Mouse (Mus musculus) testis, adult 2 months (tissue): ENCODE measurements at regions not wholly inside any gene's neighbourhood (a gene's known extent, or its start where the extent isn't known, plus 50 kb on each side); places are given as distances from the start of the nearest gene placed in this dataset.

Source experiments
- CTCF ChIP-seq: fragments of 200-500 bp; IDR thresholded peaks from 2 replicates; pipeline ENCODE4 v1.5.1; 2012; ENCODE audit warnings: low read depth, mild to moderate bottlenecking, inconsistent platforms, low read length, moderate library complexity; ENCODE audit not compliant: control insufficient read depth, insufficient read depth, insufficient replicate concordance
- POLR2A ChIP-seq: fragments of 200-500 bp; IDR thresholded peaks from 2 replicates; pipeline ENCODE4 v1.6.1; 2012; ENCODE audit warnings: low read depth, mild to moderate bottlenecking, inconsistent platforms, low read length, moderate library complexity; ENCODE audit not compliant: control insufficient read depth

DNA sequence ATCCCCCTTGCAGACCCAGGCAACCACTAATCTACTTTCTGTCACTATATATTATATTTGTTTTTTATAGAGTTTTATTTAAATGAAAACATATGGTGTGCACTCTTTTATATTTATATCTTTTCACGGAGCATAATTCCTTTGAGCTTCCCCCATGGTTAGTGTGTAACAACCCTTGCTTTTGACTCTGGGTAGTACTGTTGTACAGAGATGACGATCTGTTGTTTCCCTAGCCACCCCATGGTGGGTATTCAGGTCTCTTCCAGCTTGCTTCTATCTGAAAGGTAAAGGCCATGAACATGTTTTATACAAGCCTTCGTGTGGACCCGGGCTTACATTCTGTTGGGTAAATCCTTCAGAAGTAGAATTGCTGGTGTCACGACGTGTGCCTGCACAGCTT lies 221.2 kb upstream of the Rnaseh2b start:
- TF ChIP-seq POLR2A (no peak), CTCF (no peak)
